Mouse (Mus musculus): ENCODE results near the gene Jup.

Gene Jup

DNA sequence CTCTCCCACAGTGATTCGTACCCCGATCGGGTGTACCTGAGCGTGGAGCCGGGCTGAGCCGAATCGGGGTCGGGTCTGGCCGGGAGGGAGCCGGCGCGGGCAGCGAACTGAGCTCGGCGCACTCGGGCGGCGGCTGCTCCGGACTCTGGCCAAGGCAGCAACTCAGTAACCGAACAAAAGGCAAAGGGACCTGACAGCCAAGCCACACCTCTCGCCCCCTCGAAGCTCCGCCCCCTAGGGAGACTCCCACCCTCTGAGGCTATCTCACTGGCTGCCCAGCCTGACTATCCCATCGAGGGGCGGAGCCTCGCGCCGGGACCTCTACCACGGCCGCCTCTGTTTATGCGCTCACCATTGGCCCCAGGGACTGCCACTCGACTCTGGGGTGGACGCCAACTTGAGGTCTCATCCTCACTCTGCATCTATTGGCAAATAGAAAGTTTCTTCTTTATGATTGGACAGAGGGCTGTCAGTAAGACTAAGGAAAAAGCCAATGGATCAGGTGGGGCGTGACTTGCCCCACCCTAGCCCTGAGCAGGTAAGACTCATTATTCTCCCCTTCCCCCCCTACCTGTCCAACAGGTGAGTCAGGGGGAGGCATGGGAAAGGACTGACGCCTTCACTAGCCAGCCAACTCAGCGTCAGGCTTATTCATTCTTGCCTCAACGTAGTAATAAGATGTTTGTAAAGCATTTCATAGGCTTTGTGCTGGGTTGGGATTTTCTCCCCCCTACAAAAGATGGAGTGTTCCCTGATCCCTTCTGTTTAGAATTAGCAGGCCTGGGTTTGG lies at the start of gene Jup:
Jup (minus strand) TSS at position 164 of the 790 bp plus-strand sequence.
- in situ Hi-C loops (cut with MboI; ENCODE audit: low pct_unique_long_range_greater_than_20kb in 1 of 2, low sequenced_read_pairs in 2 of 2, unreplicated experiment in 1 of 2): no loop called here

DNA sequence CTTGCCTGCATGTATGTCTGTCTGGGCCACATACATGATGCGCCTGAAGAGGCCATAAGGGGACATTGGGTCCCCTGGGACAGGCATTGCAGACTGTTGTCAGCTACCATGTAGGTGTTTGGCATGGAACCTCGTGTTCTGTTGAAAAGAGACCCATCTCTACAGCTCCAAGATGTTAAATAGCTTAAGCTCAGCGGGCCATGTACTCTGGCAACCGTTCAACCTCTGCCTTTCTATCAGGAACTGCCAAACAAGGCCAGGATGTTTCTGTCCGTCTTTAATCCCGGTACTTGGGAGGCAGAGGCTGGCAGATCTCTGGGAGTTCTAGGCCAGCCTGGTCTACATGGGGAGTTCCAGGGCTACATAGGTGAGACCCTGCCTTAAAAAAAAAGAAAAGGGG lies 45.1 kb upstream of the Jup start:
- in situ Hi-C loops (cut with MboI; ENCODE audit: low pct_unique_long_range_greater_than_20kb in 1 of 2, low sequenced_read_pairs in 2 of 2, unreplicated experiment in 1 of 2): no loop called here

DNA sequence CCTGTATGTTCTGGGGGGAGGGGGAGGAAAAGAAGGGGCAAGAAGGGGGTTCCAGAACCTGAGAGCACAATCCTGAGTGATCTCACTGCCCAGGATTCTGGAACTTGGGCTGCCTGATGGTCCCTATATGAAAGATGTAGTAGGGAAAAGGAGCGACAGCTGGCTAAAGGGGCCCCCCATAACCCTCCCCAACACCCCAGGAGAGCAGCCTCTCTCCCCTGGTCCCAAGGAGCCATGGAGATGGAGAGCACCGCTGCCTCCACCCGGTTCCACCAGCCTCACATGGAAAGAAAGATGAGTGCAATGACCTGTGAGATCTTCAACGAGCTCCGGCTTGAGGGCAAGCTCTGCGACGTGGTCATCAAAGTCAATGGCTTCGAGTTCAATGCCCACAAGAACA lies 44.2 kb upstream of the Jup start, which contains the start of the genes Nt5c3b and Klhl10:
Nt5c3b (minus strand) TSS at position 12 of the 400 bp plus-strand sequence.
Klhl10 (plus strand) TSS at position 121 of the 400 bp plus-strand sequence.
- in situ Hi-C loops (cut with MboI; ENCODE audit: low pct_unique_long_range_greater_than_20kb in 1 of 2, low sequenced_read_pairs in 2 of 2, unreplicated experiment in 1 of 2): no loop called here

DNA sequence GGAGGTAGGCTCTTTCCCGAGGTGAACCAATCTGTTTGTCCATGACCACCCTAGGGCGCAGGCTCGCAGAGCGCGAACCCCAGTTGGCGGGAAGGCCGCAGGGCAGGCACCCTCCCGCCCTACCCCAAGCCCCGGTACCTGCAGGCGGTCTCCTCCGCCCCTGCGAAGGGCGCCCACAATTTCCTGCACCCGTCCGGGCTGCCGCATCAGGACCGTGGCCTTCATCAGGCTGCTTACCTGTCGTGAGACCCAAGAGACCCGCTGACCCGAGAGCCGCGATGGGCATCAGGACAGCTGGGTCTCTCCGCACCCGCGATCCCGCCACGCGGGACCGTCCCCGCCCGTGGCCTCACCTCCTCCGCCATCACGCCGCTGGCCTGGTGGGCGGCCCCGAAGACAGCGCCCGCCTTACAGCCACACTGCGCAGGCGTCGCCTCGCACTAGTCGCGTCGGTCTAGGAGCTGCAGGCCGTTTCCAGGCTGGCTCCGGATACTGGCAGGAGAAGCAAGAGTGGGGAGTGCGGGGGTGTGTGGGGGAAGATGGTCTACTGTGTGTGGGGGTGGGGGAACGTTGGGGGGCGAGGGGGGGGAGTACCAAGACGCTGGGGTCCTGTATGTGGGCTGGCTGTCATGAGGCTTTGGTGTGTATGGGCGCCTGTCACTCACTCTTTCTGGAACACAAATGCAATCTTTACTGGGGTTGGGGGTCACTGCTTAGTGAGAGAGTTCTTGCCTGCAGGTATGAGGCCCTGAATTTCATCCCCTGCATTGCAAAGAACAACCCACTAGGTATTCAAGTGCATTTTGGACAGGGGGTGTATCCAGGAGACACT lies 43.3 kb upstream of the Jup start:
- in situ Hi-C loops (cut with MboI; ENCODE audit: low pct_unique_long_range_greater_than_20kb in 1 of 2, low sequenced_read_pairs in 2 of 2, unreplicated experiment in 1 of 2): no loop called here

DNA sequence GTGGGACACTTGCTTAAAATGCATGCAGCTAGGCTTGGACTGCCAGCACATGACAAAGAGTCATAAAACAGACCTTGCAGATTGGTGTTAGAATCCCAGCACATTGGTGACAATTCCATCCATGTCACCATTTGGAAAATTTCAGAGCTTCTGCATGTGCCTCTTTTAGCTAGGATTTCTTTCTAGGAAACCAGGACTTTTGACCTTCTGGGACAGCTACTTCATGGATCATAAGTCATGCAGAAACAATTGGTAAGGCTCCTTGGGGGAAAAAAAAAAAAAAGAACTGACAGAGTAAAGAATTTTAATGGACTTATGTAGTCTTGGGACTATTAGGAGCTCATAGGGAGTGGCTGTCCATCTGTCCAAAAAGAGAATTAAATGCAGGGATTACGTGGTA lies 40.3 kb upstream of the Jup start:
- in situ Hi-C loops (cut with MboI; ENCODE audit: low pct_unique_long_range_greater_than_20kb in 1 of 2, low sequenced_read_pairs in 2 of 2, unreplicated experiment in 1 of 2): no loop called here

DNA sequence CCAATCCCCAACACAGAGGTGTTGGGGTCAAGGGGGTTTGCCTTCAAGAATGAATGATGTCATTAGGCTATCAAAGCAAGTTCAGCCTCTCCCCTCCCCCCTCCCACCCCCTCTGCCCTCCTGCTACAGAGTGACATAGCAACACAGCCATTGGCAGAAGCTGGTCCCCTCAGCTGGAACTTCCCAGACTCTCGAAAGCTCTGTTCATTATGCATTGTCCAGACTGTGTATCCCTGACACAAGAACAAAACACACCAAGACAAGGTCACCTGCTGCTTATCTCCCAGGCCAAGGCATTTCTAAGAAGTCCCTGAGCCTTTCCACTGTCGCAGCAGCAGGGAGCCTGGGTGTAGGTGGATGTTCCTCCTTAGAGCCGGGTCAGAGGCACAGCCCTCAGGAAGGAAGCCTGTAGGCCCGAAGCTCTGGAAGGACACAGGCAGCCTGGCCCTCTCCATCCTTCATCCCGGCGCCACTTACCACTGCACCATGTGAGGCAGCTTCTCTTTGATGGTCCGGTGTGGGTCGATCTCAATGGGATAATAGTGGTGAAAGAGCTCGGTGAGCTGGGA lies 38.2 kb upstream of the Jup start:
- in situ Hi-C loops (cut with MboI; ENCODE audit: low pct_unique_long_range_greater_than_20kb in 1 of 2, low sequenced_read_pairs in 2 of 2, unreplicated experiment in 1 of 2): no loop called here

DNA sequence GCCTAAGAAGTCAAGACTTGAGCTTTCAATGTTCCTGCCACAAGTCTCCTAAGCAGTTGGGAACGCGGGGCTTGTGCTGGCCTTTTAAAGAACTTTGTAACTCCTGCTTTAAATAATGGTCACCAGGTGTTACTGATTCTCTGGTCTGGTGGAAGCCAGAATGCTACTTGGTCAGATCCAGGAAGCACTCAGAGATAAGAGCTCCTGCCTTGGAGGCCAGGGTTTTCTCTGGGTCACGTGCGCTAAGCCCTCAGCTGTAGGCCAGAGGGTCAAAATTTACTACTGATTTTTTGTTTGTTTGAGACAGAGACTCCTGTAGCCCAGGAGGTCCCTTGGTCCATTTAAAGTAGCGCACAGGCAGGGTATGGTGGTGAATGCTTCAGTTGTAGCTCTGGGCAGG lies 34.4 kb upstream of the Jup start:
- in situ Hi-C loops (cut with MboI; ENCODE audit: low pct_unique_long_range_greater_than_20kb in 1 of 2, low sequenced_read_pairs in 2 of 2, unreplicated experiment in 1 of 2): no loop called here

DNA sequence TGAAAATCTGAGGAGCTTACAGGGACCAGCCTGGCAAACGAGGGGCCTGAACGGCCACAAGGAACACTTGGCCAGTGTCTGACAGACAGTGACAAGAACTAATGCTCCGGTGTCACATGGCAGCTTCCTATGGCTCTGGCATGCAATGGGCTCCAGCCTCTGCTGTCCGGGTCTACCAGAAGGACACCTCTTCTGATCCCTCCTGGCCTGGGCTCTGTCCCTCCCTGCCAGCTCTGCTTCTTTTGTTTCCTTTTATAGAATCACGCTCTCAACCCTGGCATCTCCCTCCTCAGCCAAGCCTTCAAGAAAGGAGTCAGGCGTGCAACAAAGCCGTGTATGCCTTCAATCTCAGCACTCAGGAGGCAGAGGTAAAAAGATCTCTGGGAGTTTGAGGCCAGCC lies 32.5 kb upstream of the Jup start:
- in situ Hi-C loops (cut with MboI; ENCODE audit: low pct_unique_long_range_greater_than_20kb in 1 of 2, low sequenced_read_pairs in 2 of 2, unreplicated experiment in 1 of 2): no loop called here

DNA sequence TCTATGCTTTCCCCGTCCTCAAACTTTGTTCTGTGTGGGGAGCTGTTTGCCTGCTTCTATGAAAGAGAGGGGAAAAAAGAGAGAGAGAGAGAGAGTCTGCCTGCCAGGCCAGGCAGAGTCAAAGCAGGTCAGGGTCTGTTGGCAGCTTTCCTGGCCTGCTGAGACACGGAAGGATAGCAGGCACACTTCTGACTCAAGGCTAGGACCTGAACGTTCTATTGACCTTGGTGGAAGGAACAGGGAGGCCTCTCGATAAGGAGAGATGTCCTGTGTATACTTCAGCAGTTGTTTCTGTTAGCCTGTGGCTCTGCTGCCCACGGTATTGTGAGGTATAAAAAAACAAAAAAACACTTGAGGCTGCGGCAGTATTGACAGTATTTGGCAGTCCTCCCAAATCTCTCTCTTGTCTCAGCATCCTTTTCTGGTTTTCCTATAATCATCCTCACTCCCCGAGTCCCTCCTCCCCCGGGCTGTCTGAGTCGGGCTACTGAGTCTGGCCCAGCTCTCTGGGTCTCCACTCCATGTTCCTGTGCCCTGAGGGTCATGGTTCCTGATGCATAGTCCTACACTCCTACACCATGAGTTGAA lies 31.1 kb upstream of the Jup start:
- in situ Hi-C loops (cut with MboI; ENCODE audit: low pct_unique_long_range_greater_than_20kb in 1 of 2, low sequenced_read_pairs in 2 of 2, unreplicated experiment in 1 of 2): loop anchor here in 1 of 2 experiments (10.0 kb wide), 1 partner anchor 266 kb away; the partner anchor contains the start of gene Zfp385c

DNA sequence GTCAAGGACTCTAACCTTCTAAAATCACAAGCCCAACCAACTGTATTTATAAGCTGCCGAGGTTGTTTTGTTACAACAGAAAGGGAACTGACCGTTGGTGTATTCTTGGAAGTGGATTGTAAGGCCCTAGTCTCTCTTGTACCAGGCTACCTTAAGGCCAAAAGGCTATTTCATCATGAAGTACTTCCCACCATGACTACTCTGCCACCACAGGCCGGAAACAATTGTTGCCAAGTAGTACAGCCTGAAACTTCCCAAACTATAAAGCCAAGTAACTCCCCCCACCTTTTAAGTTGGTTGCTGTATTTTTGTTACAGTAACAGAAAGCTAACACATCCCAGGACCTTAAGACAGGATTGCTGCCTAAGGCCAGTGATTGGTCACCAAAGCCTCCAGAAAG lies 29.3 kb upstream of the Jup start:
- in situ Hi-C loops (cut with MboI; ENCODE audit: low pct_unique_long_range_greater_than_20kb in 1 of 2, low sequenced_read_pairs in 2 of 2, unreplicated experiment in 1 of 2): loop anchor here in 1 of 2 experiments (10.0 kb wide), 1 partner anchor 268 kb away; the partner anchor contains the start of gene Zfp385c

DNA sequence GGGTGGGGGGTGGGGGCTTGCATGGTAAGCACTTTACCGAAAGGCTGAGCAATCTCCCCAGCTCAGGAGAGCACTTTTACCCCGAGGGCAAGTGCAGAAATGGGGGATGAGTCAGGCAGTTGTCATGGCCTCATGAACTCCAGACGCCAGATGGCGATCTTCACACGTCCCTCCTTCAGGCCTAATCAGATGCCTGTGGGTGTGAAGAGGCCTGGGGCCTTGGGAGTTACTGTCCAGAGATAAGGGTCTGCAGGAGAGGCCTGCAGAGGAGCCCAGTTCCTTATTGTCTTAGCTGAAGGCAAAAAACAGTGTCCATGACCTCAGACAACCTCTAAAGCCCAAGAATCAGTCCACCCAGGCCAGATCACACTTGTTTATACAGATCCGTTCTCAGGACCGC lies 28.3 kb upstream of the Jup start:
- in situ Hi-C loops (cut with MboI; ENCODE audit: low pct_unique_long_range_greater_than_20kb in 1 of 2, low sequenced_read_pairs in 2 of 2, unreplicated experiment in 1 of 2): loop anchor here in 1 of 2 experiments (10.0 kb wide), 1 partner anchor 269 kb away; the partner anchor contains the start of gene Zfp385c

DNA sequence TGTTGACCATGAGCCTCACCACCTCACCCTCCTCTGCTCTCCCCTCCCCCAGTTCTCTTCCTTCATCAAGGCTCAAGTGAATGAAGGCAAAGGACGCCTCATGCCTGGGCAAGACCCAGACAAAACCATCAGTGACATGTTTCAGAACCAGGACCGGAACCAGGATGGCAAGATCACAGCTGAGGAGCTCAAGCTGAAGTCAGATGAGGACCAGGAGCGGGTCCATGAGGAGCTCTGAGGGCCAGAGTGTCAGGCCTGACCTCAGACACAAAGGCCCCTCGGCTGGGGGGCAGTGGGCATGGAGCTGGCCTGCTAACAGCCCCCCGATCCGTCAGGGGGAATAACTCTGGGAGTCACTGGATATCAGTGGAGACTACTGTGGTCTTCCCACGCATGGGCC lies 26.3 kb upstream of the Jup start:
- in situ Hi-C loops (cut with MboI; ENCODE audit: low pct_unique_long_range_greater_than_20kb in 1 of 2, low sequenced_read_pairs in 2 of 2, unreplicated experiment in 1 of 2): loop anchor here (5.0 to 10.0 kb wide), 2 partner anchors 271 to 273 kb away; partner anchors contain the start of gene Zfp385c (in 1 of the 2)

DNA sequence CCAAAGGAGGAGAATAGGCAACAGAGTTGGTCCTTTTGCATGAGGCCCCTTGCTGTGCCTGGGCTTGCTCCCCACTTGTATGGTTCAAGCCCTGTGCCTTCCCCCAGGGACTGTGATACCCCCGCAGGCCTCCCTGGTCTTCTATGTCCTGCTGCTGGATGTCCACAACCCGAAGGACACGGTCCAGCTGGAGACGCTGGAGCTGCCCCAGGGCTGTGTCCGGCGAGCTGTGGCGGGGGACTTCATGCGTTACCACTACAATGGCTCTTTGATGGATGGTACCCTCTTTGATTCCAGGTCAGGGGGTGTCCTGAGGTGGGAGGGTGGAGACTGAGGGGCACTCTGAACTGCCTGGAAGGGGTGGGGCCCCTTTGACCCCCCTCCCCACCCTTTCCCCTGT lies 24.0 kb upstream of the Jup start:
- in situ Hi-C loops (cut with MboI; ENCODE audit: low pct_unique_long_range_greater_than_20kb in 1 of 2, low sequenced_read_pairs in 2 of 2, unreplicated experiment in 1 of 2): loop anchor here (5.0 to 10.0 kb wide), 2 partner anchors 273 to 276 kb away; partner anchors contain the start of gene Zfp385c (in 1 of the 2)

DNA sequence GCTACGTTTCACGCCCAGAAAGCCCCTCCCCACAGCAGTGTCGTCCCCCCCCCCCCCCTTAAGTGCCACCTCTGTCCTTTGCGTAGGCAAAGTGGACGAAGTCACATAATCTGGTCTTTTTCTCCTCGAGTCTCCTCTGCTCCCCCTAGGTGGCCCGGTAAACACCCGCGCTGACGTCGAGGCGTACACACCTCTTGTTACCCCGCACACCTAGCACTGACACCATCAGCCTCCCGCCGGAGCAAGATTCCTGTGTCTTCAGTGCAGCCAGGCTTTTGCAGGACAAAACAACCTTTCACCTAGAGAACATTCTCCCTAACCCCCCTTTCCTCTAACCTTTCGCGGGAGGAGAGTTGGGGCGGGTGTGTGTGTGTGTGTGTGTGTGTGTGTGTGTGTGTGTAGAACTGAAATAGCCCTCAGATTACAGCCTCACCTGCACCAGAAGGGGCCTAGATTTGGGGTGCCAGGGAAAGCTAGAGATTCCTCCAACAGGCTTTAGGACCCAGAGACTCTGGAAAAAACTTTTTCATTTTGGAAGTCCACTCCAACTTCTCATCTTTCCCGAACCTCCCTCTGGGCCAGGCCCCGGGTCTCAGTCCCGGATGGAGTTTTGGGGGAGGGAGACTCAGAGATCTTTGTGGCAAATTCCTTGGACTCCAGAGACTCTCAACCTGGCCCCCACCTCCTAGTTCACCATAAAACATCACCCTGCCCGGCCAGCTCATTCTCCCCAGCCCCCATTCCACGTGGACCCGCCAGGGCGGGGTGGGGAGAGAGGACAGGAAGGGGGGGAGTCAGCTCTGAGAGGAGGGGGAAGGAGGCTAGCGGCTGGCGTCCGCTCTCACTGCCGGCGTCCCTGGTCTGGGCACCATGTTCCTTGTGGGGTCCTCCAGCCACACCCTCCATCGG lies 17.6 kb upstream of the Jup start, which contains the start of gene Fkbp10:
Fkbp10 (plus strand) TSS at position 784 of the 909 bp plus-strand sequence.
- in situ Hi-C loops (cut with MboI; ENCODE audit: low pct_unique_long_range_greater_than_20kb in 1 of 2, low sequenced_read_pairs in 2 of 2, unreplicated experiment in 1 of 2): no loop called here

DNA sequence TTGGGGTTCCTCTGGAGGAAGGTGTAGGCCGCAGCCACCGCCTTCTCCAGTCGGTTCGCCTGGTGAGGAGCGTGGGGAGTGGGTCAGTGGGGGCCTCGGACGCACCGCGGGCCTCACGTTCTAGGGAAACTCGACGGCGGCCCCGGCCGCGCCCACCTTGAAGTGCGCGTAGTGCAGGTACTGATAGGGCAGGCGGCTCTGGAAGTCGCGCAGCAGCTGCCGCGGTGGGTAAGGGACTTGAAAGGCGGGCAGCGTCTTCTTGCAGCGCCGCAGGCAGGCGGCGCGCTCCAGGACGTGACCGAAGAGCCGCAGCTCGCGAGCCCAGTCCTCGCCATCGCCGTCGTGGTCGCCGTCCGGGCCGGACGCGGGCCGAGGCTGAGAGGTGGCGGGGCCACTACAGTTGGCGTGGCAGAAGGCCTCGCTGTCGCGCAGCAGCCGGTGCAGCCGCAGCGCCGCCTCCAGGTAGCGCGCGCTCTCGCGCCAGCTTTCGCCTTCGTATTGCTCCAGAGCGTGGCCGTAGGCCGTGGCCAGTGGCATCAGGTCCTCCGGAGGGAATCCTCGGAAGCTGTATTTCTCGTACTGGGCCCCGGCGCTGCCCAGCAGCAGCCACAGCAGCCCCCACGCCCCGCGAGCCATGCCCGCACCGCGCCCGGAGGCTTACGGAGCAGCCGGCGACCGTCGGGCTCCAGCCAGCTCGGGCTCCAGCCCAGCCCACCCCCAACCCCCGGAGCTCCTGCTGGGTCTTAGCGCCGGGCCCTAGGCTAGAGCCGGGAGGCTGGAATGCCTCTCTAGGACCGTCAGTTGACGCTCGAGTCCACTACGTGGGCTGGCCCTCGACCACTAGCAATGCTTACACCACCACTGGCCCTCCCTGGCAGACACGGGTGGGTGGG lies 16.7 kb upstream of the Jup start, which contains the start of gene P3h4:
P3h4 (minus strand) TSS at position 816 of the 893 bp plus-strand sequence.
- in situ Hi-C loops (cut with MboI; ENCODE audit: low pct_unique_long_range_greater_than_20kb in 1 of 2, low sequenced_read_pairs in 2 of 2, unreplicated experiment in 1 of 2): no loop called here

DNA sequence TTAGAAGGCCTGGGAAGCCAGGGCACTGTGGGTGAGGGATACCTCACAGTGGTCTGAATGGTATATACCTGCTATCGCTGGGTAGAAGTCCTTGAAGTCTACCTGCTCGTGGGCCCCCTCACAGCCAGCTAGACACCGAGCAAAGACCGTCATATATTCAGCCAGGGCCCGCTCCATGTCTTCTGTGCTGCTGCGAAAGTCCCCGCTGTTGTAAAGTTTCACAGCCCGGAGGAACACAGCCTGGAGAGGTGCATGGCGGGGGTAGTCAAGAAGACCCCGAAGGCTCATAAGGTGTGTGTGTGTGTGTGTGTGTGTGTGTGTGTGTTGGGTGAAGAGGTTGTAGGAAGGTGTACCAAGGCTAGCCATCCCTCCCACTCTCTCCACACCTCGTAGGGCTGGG lies 16.0 kb upstream of the Jup start:
- in situ Hi-C loops (cut with MboI; ENCODE audit: low pct_unique_long_range_greater_than_20kb in 1 of 2, low sequenced_read_pairs in 2 of 2, unreplicated experiment in 1 of 2): no loop called here

Measured in mouse embryonic stem cell (cell line).